Mouse (Mus musculus) lung, adult 2 months (tissue): ENCODE results near the gene Atp5h. TPM values are rescaled to one million over a fixed set of nuclear protein-coding genes. Genes with fewer than 3 reads are reported as not detected.
"Not testable (repeated sequence)": the region's sequence is repeated elsewhere in the genome, so short reads cannot be mapped to it uniquely, and the experiment has no call there.

ENCODE experiments used
- DNase-seq: peaks from one replicate; pipeline ENCODE4 v3.0.0; 2022
- H3K4me1 ChIP-seq: fragments of 200-500 bp; 2 replicates; pipeline ENCODE4 v1.6.1; 2011; ENCODE audit warnings: low read length; ENCODE audit not compliant: control insufficient read depth, insufficient read depth
- H3K4me3 ChIP-seq: fragments of 200-500 bp; replicated peaks from 2 replicates; pipeline ENCODE3; 2011; ENCODE audit warnings: low read depth, mild to moderate bottlenecking, control low read depth, low read length; ENCODE audit errors: extremely low read depth
- CTCF ChIP-seq: fragments of 200-500 bp; IDR thresholded peaks from 2 replicates; pipeline ENCODE4 v1.5.1; 2011; ENCODE audit warnings: mild to moderate bottlenecking, low read length, control low read depth; ENCODE audit not compliant: insufficient read depth
- POLR2A ChIP-seq: fragments of 200-500 bp; IDR thresholded peaks from 2 replicates; pipeline ENCODE4 v1.6.1; 2011; ENCODE audit warnings: low read depth, mild to moderate bottlenecking, control low read depth, low read length, borderline replicate concordance; ENCODE audit errors: extremely low read depth
- WGBS: fragments of 180-500 bp; shearing (Covaris S2); methylation state at CpG from one replicate; pipeline ENCODE4 v1.1.7; 2018; 5-methylcytosine and 5-hydroxymethylcytosine counted together
- polyA plus RNA-seq: library from polyadenylated mRNA; depleted of rRNA; stranded (reverse); fragments of >200 nt; gene quantifications from 2 replicates; pipeline ENCODE4 v1.2.3, GENCODE M21; 2012; rRNA removed

The Atp5h gene
- polyA plus RNA-seq, result 52.4 and 108 TPM in 2 replicates

DNA sequence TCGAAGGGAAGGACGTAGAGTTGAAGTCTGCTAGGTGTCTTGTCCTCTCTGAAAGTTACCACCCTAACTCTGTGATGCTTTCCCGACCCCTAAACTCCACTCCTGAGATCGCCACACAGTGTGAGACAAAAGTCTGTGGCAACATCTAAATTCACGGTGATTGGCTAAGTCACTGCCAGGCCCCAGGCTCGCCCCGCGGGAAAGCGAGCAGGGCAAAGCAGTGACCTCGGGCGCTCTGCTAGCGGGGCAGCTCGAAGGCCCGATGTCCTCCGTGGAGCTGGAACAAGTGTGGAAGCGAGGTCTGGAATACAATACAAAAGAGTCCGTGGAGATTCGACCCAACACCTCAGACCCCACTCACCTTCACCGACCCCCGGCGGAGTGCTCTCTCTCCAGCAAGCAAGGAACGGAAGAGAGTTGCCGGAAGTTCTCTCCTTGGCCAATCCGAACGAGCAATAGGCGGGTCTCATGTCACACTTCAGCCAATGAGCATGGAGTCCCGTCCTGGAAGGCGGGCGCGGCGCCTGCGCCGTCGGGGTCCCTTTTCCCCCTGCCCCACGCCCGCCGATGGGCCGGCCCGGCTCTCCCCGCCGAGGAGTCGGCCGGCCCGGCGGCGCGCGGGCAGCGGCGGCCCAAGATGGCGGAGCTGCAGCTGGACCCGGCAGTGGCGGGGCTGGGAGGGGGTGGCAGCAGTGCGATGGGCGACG, at the start of gene Atp5h, which contains the start of gene Kctd2:
TSS of gene Atp5h (minus strand) at position 432 of the 707 bp plus-strand sequence.
TSS of gene Kctd2 (plus strand) at position 598 of the 707 bp plus-strand sequence.
- peaks cover 9% of the 10 kb centered on the region for H3K4me1 ChIP-seq
- WGBS, result under 1% methylated on average over 56 of the region's 56 CpGs
- TF ChIP-seq CTCF, result no peak
- TF ChIP-seq POLR2A, result peak; percentile 76; the same call in 1 of the 2 replicates
- H3K4me3 ChIP-seq, result peak within 1 kb of the TSS; percentile 87
- peak; percentile 91 for DNase-seq

DNA sequence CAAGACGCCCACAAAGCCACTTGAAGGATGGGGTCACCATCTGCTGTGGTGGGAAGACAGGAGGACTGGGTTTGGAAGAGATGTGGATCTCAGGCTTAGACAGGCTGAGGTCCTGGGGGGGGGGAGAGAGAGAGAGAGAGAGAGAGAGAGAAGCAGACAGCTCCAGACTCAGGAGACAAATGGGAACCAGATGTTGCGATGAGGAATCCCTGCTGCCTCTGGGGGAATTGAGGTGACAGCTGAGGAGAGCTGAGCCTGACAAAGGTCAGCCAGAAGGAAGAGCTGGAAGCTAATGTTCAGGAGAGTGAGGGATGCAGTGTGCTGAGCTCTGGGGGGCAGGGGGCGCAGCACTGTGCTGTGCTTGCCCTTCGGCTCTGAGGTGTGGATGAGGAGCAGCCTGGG, 47.5 kb upstream of the Atp5h start:
- 57% methylated on average over 4 of the region's 4 CpGs for WGBS

DNA sequence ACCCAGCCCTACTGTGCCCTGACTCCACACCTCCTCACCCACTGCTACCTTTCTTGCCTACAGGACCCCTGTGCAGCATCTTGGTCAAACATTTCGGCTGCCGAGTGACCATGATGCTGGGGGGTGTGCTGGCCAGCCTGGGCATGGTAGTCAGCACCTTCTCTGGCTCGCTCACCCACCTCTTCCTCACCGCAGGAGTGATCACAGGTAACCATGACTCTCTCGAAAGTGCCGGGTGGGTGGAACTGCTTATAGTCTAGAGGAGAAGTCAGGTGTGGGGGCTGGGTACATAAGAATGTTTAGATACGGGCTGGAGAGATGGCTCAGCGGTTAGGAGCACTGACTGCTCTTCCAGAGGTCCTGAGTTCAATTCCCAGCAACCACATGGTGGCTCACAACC, 45.1 kb upstream of the Atp5h start:
- no peak for TF ChIP-seq POLR2A
- TF ChIP-seq CTCF, result no peak
- no peak for DNase-seq
- no peaks in the 10 kb centered on the region for H3K4me1 ChIP-seq
- H3K4me3 ChIP-seq, result no peak overlapping the region
- 79% methylated on average over 8 of the region's 8 CpGs for WGBS

More for the DNA sequence above, 47.5 kb upstream of the Atp5h start:
- Histone ChIP-seq H3K4me1 (no peaks in the 10 kb centered on the region), H3K4me3 (no peak overlapping the region)
- TF ChIP-seq POLR2A (no peak), CTCF (no peak)
- DNase-seq, result no peak

DNA sequence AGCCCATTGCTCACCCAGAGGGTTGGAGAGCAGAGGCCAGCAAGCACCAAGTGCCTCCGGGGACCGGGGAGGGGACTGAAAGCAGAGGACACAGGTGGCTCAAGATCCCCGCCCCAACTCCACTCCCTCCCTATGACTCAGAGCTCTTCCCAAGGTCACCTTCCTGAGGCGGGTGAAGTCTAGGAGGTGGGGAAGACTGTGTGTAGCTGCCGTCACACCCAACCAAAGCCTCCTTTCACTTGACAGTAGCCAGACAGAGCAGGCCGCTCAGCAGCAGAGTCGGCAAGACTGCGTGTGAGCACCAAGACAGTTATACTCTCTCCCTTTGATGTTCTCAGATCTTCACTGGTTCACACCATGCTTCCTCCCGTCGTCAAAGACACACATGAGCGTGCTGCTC, 43.6 kb upstream of the Atp5h start:
- DNase-seq, result no peak
- no peak overlapping the region for H3K4me3 ChIP-seq
- 62% methylated on average over 11 of the region's 11 CpGs for WGBS
- TF ChIP-seq POLR2A, result no peak
- TF ChIP-seq CTCF, result no peak
- no peaks in the 10 kb centered on the region for H3K4me1 ChIP-seq

DNA sequence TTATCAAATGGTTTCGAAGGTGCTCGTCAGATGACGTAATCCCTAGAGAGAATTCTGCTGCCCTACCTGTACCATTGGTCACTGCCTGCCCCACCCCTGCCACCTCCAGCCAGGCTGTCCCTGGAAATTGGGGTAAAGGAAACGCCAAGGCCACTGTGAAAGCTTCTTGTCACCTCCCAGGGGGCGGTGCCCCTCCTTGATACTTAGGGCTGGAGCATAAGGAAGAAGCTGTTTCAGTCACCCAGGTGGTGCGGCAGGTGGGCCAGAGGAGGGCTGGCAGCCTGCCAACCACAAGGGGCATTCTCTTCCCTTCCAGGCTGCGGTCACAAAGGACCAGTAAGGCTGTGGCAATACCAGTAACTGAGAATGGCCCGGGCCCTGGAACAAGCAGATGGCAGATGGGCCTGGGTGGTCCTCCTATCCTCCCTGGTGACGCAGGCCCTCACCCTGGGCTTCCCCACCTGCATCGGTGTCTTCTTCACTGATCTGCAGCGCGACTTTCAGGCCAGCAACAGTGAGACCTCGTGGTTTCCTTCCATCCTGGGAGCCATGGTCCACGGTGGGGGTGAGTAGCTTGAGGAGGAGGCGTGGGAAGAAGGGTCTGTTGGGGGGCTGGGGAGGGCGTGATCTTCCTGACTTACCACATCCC, 42.6 kb upstream of the Atp5h start, which contains the start of gene Slc16a5:
TSS of gene Slc16a5 (plus strand) at position 232 of the 649 bp plus-strand sequence.
- WGBS, result 69% methylated on average over 16 of the region's 16 CpGs
- Histone ChIP-seq H3K4me3 (no peak within 1 kb of the TSS), H3K4me1 (no peaks in the 10 kb centered on the region)
- DNase-seq, result no peak
- TF ChIP-seq CTCF (no peak), POLR2A (no peak)

DNA sequence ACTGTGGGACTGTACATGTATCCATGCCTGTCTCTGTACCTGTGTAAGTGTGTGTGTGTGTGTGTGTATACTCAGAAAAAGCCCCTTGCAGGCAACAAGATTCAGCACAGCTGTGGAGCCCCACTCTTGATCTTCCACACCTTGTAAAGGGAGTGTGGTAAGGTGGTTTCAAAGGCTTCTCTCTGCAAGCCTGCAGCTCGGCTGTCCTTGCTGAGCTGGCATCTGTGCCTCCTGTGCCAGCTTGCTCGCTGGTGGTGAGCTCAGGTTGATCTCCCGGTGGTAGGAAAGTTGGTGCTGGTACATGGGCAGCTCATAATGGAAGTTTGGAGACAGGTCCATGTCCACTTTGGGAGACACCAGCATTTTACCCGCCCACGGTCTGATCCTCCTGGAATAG, 42.1 kb upstream of the Atp5h start:
- no peaks in the 10 kb centered on the region for H3K4me1 ChIP-seq
- TF ChIP-seq POLR2A, result no peak
- TF ChIP-seq CTCF, result no peak
- WGBS, result 67% methylated on average over 5 of the region's 5 CpGs
- no peak for DNase-seq
- no peak overlapping the region for H3K4me3 ChIP-seq

DNA sequence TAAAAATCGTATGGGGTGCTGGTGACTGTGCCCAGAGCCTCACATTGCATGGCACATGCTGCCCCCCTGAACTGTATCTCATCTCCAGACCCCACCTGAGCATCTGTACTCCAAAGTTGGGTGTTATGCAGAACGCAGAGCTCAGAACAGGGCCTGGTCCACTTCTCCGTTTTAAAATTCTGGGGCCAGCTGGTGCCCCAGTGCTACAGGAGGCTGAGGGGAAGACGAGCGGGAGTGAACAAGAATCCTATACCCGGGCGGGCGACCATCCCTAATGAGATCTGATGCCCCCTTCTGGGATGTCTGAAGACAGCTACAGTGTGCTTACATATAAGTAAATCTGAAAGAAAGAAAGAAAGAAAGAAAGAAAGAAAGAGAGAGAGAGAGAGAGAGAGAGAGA, 41.2 kb upstream of the Atp5h start:
- H3K4me1 ChIP-seq, result no peaks in the 10 kb centered on the region
- TF ChIP-seq CTCF (no peak), POLR2A (no peak)
- 33% methylated on average over 8 of the region's 8 CpGs for whole genome bisulfite sequencing
- no peak overlapping the region for H3K4me3 ChIP-seq
- no peak for DNase-seq

DNA sequence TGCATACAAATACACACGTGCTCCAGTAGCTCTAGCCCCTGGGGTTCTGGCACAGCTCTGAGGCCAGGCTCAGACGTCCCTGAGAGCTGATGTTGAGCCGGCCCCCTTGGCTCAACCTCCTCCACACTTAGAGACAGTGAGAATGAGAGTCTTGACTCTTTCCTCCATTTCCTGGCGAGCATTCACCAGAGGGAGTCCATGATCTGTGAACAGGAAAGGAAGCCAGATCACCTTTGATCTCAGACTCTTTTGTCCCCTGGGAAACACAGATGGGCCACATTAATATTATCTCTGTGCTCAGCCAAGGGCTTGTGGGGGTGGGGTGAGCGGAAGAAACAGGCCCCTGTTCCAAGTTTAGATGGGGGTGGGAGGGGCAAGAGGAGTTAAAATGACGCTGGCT, 37.6 kb upstream of the Atp5h start:
- H3K4me1 ChIP-seq, result no peaks in the 10 kb centered on the region
- no peak overlapping the region for H3K4me3 ChIP-seq
- 30% methylated on average over 6 of the region's 6 CpGs for WGBS
- DNase-seq, result no peak
- TF ChIP-seq POLR2A, result no peak
- no peak for TF ChIP-seq CTCF

DNA sequence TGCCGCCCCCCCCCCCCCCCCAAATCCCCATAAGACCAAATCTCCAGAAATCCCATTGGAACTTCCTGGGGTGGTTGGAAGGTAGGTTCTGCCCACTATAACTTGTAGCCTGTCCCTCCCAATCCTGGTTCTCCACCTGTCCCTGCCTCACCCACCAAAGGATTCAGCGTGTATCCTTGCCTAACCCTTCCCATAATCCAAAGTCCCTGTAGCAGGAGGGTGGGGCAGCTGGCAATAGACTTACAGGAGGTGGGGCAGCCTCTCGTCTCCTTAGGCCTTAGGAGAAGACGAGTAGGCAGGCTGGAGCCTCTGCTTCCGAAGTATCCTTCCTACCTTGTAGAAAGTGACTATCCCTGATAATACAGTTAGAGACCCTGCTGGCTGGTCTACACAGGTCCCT, 36.4 kb upstream of the Atp5h start:
- Histone ChIP-seq H3K4me3 (no peak overlapping the region), H3K4me1 (no peaks in the 10 kb centered on the region)
- no peak for DNase-seq
- TF ChIP-seq CTCF (no peak), POLR2A (no peak)
- 91% methylated on average over 5 of the region's 5 CpGs for WGBS

DNA sequence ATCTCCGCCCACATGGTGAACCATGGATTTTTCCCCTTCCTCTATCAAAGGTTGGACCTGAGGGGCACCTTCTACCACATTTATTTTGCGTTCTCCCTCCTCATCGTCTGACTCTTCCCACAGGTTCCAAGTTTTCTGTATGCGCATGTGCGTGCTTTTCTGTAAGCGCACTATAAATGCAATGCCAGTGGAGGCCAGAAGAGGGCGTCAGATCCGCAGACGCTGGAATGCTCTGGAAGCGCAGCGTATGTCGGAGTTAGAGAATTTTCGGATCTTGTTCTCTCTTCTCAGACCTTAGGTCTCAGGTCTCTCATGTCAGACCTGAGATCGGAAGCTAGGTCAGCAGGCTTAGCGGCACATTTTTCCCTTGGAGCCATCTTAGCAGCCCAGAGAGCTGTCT, 35.9 kb upstream of the Atp5h start:
- TF ChIP-seq POLR2A, result no peak
- no peak for TF ChIP-seq CTCF
- no peak overlapping the region for H3K4me3 ChIP-seq
- no peaks in the 10 kb centered on the region for H3K4me1 ChIP-seq
- WGBS, result 91% methylated on average over 15 of the region's 15 CpGs
- DNase-seq, result no peak

DNA sequence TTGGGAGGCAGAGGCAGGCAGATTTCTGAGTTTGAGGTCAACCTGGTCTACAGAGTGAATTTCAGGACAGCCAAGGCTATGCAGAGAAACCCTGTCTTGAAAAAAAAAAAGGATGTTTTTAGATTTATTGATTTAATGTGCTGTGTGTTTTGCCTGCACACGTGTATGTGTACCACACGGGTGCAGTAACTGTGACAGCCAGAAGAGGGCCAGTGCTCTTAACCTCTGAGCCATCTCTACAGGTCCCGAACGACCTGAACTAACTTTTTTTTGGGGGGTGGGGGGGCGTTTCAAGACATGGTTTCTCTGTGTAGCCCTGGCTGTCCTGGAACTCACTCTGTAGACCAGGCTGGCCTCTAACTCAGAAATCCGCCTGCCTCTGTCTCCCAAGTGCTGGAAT, 35.1 kb upstream of the Atp5h start:
- H3K4me1 ChIP-seq, H3K4me3 ChIP-seq, DNase-seq: not testable (repeated sequence)
- 88% methylated on average over 6 of the region's 6 CpGs for WGBS
